Mouse (Mus musculus) embryonic facial prominence, embryonic 15.5 days (tissue): ENCODE results near the gene Hist1h1e. TPM values are rescaled to one million over a fixed set of nuclear protein-coding genes. Genes with fewer than 3 reads are reported as not detected.
"Not testable (repeated sequence)": the region's sequence is repeated elsewhere in the genome, so short reads cannot be mapped to it uniquely, and the experiment has no call there.

Experiments
- ATAC-seq: fragments of 200-750 bp; cut with Nextera tagmentation; 2 replicates; pipeline ENCODE4 v1.8.0; 2017; ENCODE audit warnings: low read depth, moderate TSS enrichment; ENCODE audit not compliant: insufficient number of reproducible peaks, low FRiP score, low TSS enrichment
- H3K27ac ChIP-seq: fragments of 300-500 bp; sonication (generic); replicated peaks from 2 replicates; pipeline ENCODE4 v1.5.1; 2015; ENCODE audit warnings: mild to moderate bottlenecking, inconsistent platforms
- H3K27me3 ChIP-seq: fragments of 300-500 bp; sonication (generic); 2 replicates; pipeline ENCODE4 v1.6.1; 2015; ENCODE audit warnings: inconsistent platforms
- H3K36me3 ChIP-seq: fragments of 300-500 bp; sonication (generic); 2 replicates; pipeline ENCODE4 v1.6.1; 2015; ENCODE audit warnings: mild to moderate bottlenecking, inconsistent platforms
- H3K4me1 ChIP-seq: fragments of 300-500 bp; sonication (generic); 2 replicates; pipeline ENCODE4 v1.6.1; 2015; ENCODE audit warnings: inconsistent platforms
- H3K4me2 ChIP-seq: fragments of 300-500 bp; sonication (generic); replicated peaks from 2 replicates; pipeline ENCODE4 v1.6.1; 2015; ENCODE audit warnings: mild to moderate bottlenecking, inconsistent platforms
- H3K4me3 ChIP-seq: fragments of 300-500 bp; sonication (generic); replicated peaks from 2 replicates; pipeline ENCODE4 v1.5.1; 2015; ENCODE audit warnings: mild to moderate bottlenecking, inconsistent platforms
- H3K9ac ChIP-seq: fragments of 300-500 bp; sonication (generic); 2 replicates; pipeline ENCODE4 v1.6.1; 2015; ENCODE audit warnings: inconsistent platforms
- H3K9me3 ChIP-seq: fragments of 300-500 bp; sonication (generic); replicated peaks from 2 replicates; pipeline ENCODE4 v1.6.1; 2016; ENCODE audit warnings: inconsistent platforms
- WGBS: fragments of 180-500 bp; shearing (Covaris S2); methylation state at CpG from one replicate; pipeline ENCODE4 v1.1.7; 2015; 5-methylcytosine and 5-hydroxymethylcytosine counted together
- polyA plus RNA-seq: library from polyadenylated mRNA; unstranded; fragments of >200 nt; fragmentation: Nextera tagmentation; extraction: Ambion mirVana; gene quantifications from 2 replicates; pipeline ENCODE4 v1.2.1, GENCODE M21; 2015

Gene Hist1h1e
- polyA plus RNA-seq, 1 experiment from 2014 or later, result 14.7 TPM

GRCm38 (mm10) chr13:23609844-23610243, 12.5 kb downstream of the Hist1h1e start:
- H3K27ac ChIP-seq, result no peak overlapping the region
- H3K4me2 ChIP-seq, result no peak overlapping the region
- H3K9me3 ChIP-seq, result no peaks in the 10 kb centered on the region
- H3K4me3 ChIP-seq, result no peak overlapping the region
- H3K4me1 ChIP-seq, result no peaks in the 10 kb centered on the region
- H3K36me3 ChIP-seq, result no peaks in the 10 kb centered on the region
- H3K27me3 ChIP-seq, result no peaks in the 10 kb centered on the region
- no peak overlapping the region for H3K9ac ChIP-seq
- ATAC-seq, result no peak

GRCm38 (mm10) chr13:23609209-23609608, 13.1 kb downstream of the Hist1h1e start:
- Histone ChIP-seq H3K4me3 (no peak overlapping the region), H3K27me3 (no peaks in the 10 kb centered on the region), H3K4me2 (no peak overlapping the region), H3K9ac (no peak overlapping the region), H3K27ac (no peak overlapping the region), H3K4me1 (no peaks in the 10 kb centered on the region), H3K9me3 (no peaks in the 10 kb centered on the region), H3K36me3 (no peaks in the 10 kb centered on the region)
- no peak for ATAC-seq
- 84% methylated on average over 4 of the region's 4 CpGs for whole genome bisulfite sequencing

- 90% methylated on average over 3 of the region's 3 CpGs for WGBS
- Histone ChIP-seq H3K4me3 (no peak overlapping the region), H3K27me3 (no peaks in the 10 kb centered on the region), H3K9me3 (no peaks in the 10 kb centered on the region), H3K4me1 (no peaks in the 10 kb centered on the region), H3K4me2 (no peak overlapping the region), H3K9ac (no peak overlapping the region), H3K36me3 (no peaks in the 10 kb centered on the region), H3K27ac (no peak overlapping the region)
- ATAC-seq, result no peak
These were observed 17.3 kb downstream of the Hist1h1e start for GRCm38 (mm10) chr13:23605052-23605451.

- Histone ChIP-seq H3K9me3 (no peaks in the 10 kb centered on the region), H3K27ac (no peak overlapping the region), H3K4me2 (no peak overlapping the region), H3K4me3 (no peak overlapping the region), H3K4me1 (no peaks in the 10 kb centered on the region), H3K36me3 (no peaks in the 10 kb centered on the region), H3K27me3 (no peaks in the 10 kb centered on the region), H3K9ac (no peak overlapping the region)
- no peak for ATAC-seq
- 83% methylated on average over 3 of the region's 3 CpGs for WGBS
These were observed 17.9 kb downstream of the Hist1h1e start for GRCm38 (mm10) chr13:23604452-23604851.

- Histone ChIP-seq H3K4me1 (no peaks in the 10 kb centered on the region), H3K4me2 (no peak overlapping the region), H3K9ac (no peak overlapping the region), H3K9me3 (no peaks in the 10 kb centered on the region), H3K27me3 (no peaks in the 10 kb centered on the region), H3K4me3 (no peak overlapping the region), H3K36me3 (no peaks in the 10 kb centered on the region), H3K27ac (no peak overlapping the region)
- WGBS, result 74% methylated on average over 7 of the region's 7 CpGs
- ATAC-seq, result no peak
These were observed 19.1 kb downstream of the Hist1h1e start for GRCm38 (mm10) chr13:23603182-23603699.

GRCm38 (mm10) chr13:23597957-23598356, 24.4 kb downstream of the Hist1h1e start:
- no peak overlapping the region for H3K4me2 ChIP-seq
- ATAC-seq, result no peak
- no peaks in the 10 kb centered on the region for H3K9me3 ChIP-seq
- no peak overlapping the region for H3K9ac ChIP-seq
- H3K36me3 ChIP-seq, result no peaks in the 10 kb centered on the region
- no peak overlapping the region for H3K4me3 ChIP-seq
- H3K4me1 ChIP-seq, result no peaks in the 10 kb centered on the region
- H3K27ac ChIP-seq, result no peak overlapping the region
- 6% methylated on average over 9 of the region's 9 CpGs for WGBS
- no peaks in the 10 kb centered on the region for H3K27me3 ChIP-seq

GRCm38 (mm10) chr13:23595622-23596372, 26.6 kb downstream of the Hist1h1e start:
- Histone ChIP-seq H3K27ac (no peak overlapping the region), H3K36me3 (no peaks in the 10 kb centered on the region), H3K9me3 (no peaks in the 10 kb centered on the region), H3K27me3 (no peaks in the 10 kb centered on the region), H3K4me3 (no peak overlapping the region), H3K4me1 (no peaks in the 10 kb centered on the region), H3K9ac (no peak overlapping the region), H3K4me2 (no peak overlapping the region)
- WGBS, result 75% methylated on average over 7 of the region's 7 CpGs
- no peak for ATAC-seq

- ATAC-seq, result no peak
- no peak overlapping the region for H3K4me3 ChIP-seq
These were observed 27.2 kb downstream of the Hist1h1e start for GRCm38 (mm10) chr13:23595185-23595584.

GRCm38 (mm10) chr13:23593051-23593770, 29.1 kb downstream of the Hist1h1e start:
- Histone ChIP-seq H3K9ac (no peak overlapping the region), H3K27me3 (no peaks in the 10 kb centered on the region), H3K36me3 (no peaks in the 10 kb centered on the region), H3K4me1 (no peaks in the 10 kb centered on the region), H3K4me2 (no peak overlapping the region), H3K4me3 (no peak overlapping the region), H3K9me3 (no peaks in the 10 kb centered on the region), H3K27ac (no peak overlapping the region; the same call in 1 of the 2 replicates)
- WGBS, result 64% methylated on average over 5 of the region's 5 CpGs
- no peak for ATAC-seq

More at GRCm38 (mm10) chr13:23595185-23595584, 27.2 kb downstream of the Hist1h1e start:
- 78% methylated on average over 2 of the region's 2 CpGs for WGBS
- no peaks in the 10 kb centered on the region for H3K36me3 ChIP-seq
- no peaks in the 10 kb centered on the region for H3K9me3 ChIP-seq
- no peak overlapping the region for H3K4me2 ChIP-seq
- no peak overlapping the region for H3K9ac ChIP-seq
- no peaks in the 10 kb centered on the region for H3K4me1 ChIP-seq
- no peak overlapping the region for H3K27ac ChIP-seq
- H3K27me3 ChIP-seq, result no peaks in the 10 kb centered on the region

- Histone ChIP-seq H3K27ac (no peak overlapping the region), H3K4me2 (no peak overlapping the region), H3K36me3 (no peaks in the 10 kb centered on the region), H3K4me1 (no peaks in the 10 kb centered on the region), H3K4me3 (no peak overlapping the region), H3K9ac (no peak overlapping the region), H3K9me3 (no peaks in the 10 kb centered on the region), H3K27me3 (no peaks in the 10 kb centered on the region)
- WGBS, result 71% methylated on average over 7 of the region's 7 CpGs
- ATAC-seq, result no peak
These were observed 29.7 kb downstream of the Hist1h1e start for GRCm38 (mm10) chr13:23592614-23593013.

GRCm38 (mm10) chr13:23591886-23592285, 30.5 kb downstream of the Hist1h1e start:
- not testable (repeated sequence) for H3K9me3 ChIP-seq, H3K36me3 ChIP-seq, H3K9ac ChIP-seq, H3K4me3 ChIP-seq, H3K27me3 ChIP-seq, ATAC-seq, H3K4me2 ChIP-seq, H3K27ac ChIP-seq, H3K4me1 ChIP-seq
- whole genome bisulfite sequencing, result 82% methylated on average over 7 of the region's 7 CpGs
